Mouse (Mus musculus): Measurements from ENCODE around the gene Grin2b.

Grin2b gene

DNA sequence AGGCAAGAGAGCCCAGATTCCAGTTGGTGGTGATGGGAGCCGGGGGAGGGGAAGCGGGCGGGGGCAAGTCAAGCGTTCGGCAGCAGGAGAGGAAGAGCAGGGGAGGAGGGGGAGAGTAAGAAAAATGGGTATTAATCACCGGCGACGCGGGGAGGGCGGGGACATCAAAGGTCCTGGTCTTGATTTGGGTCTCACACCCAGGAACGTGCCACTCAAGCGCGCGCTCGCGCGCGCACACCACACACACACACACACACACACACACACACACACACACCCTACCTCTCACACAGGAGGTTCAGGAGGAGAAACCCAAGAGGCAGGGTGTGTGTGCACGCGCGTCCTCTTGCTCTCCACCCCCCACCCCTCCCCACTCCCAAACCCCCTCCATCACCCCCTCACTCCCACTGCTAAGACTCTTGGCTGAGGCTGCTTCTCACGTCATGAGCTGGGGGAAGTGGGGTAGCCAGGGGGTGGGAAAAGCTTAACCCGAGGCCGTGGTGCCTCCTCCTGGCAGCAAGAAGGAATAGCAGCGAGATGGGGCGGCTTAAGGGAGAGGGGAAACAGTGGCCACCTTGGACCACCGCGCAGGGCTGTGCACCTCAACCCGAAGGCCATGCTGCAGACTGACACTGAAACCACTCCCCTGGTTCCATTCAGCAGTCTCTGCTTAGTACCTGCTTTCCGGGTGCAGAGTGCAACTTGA is at the start of gene Grin2b:
Grin2b (minus strand) TSS at position 321 of the 706 bp plus-strand sequence.
- in situ Hi-C loops (cut with MboI; ENCODE audit: unreplicated experiment in 2 of 2) = no loop called here

DNA sequence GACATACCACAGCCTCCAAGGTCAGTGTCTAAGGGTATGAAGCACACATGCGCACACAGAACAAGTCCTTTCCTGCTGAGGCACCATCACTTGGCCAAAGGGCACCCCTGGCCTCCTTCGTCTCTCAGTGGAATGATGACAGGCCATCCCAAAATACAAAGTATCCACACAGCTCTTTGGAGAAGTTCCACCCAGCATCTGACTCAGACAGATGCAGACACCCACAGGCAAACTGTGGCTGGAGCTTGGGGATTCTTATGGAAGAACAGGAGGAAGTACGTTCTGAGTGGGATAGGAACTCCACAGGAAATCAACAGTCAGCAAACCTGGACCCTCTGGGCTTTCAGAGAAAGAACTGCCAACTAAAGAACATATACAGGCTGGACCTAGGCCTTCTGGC is 48.6 kb upstream of the Grin2b start:
- in situ Hi-C loops (cut with MboI; ENCODE audit: unreplicated experiment in 2 of 2) = no loop called here

DNA sequence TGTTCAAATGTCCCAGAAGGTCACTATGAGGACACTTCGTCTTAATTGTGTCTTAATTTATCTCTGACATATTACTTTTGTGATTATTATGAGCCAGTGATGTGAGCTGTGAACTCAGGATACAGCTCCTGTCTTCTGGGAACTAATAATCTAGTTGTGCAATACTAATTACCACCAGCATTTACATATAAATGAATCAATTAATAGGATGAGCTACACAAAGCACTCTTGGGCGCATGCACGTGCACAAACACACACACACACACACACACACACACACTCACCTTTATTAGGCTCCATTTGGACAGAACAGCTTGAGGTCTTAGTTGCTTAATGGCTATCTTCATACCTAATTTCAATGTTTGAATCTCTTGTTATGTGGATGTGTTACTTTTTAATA is 37.1 kb upstream of the Grin2b start:
- in situ Hi-C loops (cut with MboI; ENCODE audit: unreplicated experiment in 2 of 2) = no loop called here

DNA sequence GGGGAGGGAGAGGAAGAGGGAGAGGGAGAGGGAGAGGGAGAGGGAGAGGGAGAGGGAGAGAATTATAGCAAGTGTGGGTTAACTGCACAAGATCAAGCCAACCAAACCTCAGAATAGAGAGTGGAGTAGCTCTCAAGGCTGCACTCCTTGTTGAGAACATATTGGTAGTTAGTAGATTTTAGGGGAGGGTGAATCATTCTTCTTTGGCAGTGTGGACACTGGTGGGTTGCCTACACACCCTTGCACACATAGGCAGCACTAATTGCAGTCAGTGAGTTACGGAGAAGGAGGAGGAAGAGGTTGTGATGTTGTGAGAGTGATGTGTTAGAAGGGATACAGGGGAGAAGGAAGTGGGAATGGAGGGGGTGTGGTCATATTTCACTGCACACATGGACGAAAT is 26.5 kb upstream of the Grin2b start:
- in situ Hi-C loops (cut with MboI; ENCODE audit: unreplicated experiment in 2 of 2) = no loop called here

DNA sequence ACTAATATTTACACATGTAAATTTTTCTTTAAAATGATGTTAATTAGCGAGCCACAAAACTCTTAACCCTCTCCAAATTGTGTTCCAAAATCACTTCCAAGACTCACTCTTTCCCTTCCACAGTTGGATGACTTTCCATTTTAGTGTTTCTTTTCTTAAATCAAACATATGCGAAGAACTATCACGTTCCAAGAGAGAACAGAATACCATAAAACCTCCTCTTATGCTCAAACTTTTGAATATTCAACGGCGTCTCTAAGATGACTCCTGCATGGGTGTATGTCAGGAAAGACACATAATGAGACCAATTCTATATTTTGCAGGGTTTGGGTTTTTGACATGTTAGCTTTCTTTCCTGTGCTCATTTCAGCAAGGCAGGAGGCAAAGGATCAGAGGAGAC is 21.3 kb upstream of the Grin2b start:
- in situ Hi-C loops (cut with MboI; ENCODE audit: unreplicated experiment in 2 of 2) = no loop called here

DNA sequence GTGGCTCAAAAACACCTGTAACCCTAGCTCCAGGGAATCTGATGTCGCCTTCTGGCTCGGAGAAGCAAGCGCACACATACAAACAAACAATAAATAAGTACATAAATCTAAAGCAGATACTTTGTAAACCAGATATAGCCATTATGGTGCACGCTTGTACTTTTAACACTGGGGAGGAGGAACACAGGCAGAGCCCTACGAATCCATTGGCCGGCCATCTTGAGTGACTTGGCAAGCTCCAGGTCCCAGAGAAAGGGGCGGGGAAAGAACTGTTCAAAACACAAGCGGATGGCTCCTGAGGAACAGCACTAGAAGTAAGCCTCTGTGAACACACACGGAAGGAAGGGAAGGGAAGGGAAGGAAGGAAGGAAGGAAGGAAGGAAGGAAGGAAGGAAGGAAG is 4.8 kb upstream of the Grin2b start:
- in situ Hi-C loops (cut with MboI; ENCODE audit: unreplicated experiment in 2 of 2) = no loop called here

DNA sequence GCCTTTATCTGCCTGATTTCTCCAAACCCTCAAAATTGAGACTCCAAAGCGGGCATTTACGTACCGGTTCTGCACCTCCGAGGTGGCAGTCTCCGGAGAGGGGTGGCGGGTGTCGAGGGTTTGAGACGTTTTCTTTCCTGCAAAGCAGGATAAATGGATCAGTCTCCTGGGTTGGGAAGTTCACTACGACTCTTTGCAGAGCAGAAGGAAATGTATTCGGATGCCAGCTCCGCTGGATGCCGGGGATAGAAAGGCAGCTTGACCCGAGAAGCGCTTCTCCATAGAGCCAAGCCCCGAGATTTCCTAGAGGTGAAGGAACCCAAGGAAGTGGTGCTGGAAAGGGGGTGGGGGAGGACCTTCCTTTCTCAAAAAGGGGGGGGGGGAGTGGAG is 515 bp downstream of the Grin2b start:
- in situ Hi-C loops (cut with MboI; ENCODE audit: unreplicated experiment in 2 of 2) = no loop called here

DNA sequence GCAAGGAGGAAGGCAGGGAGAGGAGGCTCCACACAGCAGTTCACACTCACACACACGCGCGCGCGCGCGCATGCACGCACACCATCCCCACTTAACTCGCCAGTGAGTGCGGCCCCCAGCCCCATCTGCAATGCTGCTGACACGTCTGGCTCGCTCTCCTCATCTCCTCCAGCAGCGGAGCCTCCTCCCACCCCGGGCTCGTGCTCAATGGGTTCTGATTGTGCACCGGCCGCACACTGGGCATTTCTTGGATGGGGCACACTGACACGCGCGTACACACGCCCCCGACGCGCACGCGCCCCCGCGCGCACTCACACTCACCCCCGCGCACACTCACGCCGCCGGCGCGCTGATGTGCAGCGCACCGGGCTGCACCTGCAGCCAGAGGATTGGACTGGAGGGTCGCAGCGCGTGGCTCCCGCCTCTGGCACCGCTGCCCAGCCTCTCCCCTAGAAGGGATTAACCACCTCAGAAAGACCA is 1.1 kb downstream of the Grin2b start:
- in situ Hi-C loops (cut with MboI; ENCODE audit: unreplicated experiment in 2 of 2) = no loop called here

DNA sequence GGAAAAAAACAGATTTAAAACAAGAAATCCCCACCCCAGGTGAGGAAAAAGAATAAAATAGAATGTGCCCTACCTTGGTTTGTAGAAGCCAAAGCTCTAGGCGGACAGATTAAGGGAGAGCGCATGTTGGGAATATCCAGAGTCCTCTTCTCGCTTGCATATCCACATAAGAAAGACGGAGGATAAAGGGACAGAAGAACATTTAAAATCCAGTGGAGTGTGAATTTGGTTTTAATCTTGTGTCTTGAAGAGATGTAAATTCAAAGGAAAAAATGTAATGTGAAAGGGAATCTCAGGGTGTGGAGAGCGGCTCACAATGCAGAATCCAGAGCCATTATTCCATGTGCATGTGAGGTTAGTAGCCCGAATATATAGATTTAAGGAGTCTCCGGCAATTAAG is 2.0 kb downstream of the Grin2b start:
- in situ Hi-C loops (cut with MboI; ENCODE audit: unreplicated experiment in 2 of 2) = no loop called here

DNA sequence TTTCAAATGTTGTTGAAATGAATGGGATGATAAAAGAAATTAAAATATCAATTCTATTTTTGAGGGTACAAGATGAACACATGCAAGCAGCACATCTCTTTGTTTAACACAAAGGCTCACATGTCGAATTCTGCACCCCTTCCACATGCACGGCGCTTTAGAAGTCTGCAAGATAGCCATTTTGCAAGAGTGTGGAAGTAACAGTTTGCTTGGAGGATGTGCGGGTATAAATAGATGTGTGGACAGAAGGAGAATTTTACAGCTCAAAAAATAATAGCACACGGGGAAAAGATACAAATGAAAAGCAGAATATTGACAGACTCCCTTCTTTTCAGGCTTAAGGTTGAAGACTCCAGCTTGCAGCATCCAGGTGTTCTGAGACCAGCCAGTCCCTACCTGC is 2.9 kb downstream of the Grin2b start:
- in situ Hi-C loops (cut with MboI; ENCODE audit: unreplicated experiment in 2 of 2) = no loop called here

DNA sequence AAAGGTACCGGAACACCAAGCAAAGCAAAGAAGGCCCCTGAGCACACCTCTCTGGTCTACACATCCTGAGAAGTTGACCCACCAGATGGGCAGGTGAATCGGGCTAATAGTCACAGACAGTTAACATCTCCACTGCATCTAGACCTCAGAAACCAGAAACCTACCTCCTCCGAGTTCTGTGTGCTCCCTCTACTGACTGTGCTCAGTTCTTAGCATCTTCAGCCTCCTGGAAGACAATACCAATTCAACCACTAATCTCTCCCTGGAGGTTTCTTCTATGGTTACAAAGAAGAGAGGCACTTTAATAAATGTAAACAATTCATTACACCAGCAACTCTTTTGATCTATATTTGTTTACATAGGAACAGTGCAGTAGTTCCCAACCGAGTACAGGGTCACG is 6.0 kb downstream of the Grin2b start:
- in situ Hi-C loops (cut with MboI; ENCODE audit: unreplicated experiment in 2 of 2) = no loop called here

DNA sequence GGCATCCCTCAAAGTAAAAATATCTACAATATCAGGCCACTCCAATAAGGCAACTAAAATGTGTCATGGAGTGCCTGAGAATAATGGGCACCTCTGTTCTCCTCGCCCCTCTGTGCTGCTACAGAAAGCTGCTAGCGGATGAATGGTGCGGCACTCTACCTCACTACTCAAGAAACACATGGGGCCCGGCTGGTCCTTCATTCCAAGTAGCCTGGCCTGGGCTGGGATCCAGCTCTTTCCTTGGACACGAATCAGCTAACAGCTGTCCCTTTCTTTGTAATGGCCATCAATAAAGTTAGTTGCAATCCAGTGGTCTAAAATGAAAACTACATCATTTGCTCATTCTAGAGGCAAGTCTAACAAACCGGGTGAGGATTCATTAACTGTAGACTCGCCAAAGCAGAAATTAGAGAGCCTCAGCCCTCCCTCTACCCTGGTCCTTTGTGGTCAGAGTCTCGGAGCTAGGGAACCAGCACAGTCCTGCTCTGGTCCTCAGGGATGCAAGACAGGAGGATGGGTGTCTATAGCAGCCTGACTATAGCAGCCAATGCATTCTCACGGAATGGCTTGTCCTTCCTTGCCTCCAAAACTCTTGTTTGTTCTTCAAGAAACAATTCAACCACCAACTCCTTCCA is 7.8 kb downstream of the Grin2b start:
- in situ Hi-C loops (cut with MboI; ENCODE audit: unreplicated experiment in 2 of 2) = no loop called here

DNA sequence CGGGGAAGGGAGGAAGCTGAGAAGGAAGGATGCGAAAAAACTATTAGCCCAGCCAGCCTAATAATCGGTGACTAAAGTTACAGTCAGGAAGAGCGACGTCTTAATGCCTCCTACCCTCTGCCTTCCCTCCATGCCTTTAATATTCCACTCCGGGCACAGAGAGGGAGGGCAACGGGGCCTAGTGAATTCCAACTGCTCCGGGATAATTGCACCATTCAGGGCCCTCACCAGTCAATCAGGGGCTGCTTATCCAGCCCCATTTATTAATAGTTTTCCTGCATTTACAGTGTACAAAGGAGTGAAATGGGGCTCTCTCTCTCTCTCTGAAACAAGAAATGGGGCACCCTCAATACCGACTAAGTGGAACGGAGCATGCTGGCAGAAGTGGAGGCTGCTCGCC is 11.2 kb downstream of the Grin2b start:
- in situ Hi-C loops (cut with MboI; ENCODE audit: unreplicated experiment in 2 of 2) = no loop called here

DNA sequence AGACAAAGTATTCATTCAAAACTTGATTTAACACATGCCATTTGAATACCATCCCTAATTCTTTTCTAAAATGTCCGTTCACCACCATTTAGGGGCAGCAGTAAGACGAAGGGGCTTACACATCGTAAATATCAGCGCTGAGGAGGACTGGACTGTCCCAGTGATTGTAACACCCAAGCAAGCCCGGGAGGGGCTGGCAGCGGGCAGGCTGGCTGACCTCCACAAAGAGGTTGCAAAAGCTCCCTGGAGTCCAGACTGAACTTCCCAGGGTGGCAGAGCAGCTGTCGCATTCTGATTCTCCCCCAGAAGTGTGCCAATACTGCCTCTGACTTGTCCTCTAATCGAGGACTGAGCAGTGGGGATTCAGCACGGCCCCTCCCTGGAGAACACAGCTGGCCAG is 19.9 kb downstream of the Grin2b start:
- in situ Hi-C loops (cut with MboI; ENCODE audit: unreplicated experiment in 2 of 2) = no loop called here

DNA sequence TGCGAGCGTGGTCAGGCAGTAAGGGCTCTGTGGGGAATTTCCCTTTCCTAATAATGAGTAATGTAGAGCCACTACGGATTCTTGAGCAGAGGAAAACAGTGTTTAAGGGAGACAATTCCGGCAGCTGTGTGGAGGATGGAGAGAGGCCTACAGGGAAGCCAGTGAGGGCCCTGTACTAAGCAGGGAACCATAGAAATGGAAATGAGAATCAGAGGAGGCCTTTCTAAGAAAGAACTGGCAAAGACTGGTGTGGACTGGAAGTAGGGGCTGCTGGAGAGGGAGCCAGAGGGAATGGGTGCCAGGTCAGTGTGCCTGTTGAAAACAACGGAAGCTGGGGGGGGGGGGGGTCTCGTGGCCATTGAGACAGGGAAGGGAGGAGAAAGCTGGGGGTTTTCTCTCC is 23.2 kb downstream of the Grin2b start:
- in situ Hi-C loops (cut with MboI; ENCODE audit: unreplicated experiment in 2 of 2) = no loop called here

DNA sequence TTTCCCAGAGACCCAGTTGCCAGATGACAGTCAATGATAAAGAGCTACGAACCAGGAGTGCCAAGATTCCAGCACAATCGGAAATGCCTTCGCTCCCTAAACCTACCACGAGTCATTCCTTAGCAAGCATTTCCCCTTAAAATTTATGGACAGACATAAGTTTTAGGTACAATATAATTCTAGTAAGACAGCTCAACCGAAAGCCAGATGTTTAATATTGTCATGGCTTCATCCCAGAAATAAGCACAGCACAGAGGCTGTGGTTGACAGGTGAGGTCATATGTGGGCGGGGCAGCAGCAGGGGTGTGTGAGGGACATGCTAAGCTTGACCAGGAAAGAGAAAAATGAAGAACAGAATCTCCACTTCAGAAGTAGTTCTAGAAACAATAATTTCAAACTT is 33.3 kb downstream of the Grin2b start:
- in situ Hi-C loops (cut with MboI; ENCODE audit: unreplicated experiment in 2 of 2) = no loop called here

DNA sequence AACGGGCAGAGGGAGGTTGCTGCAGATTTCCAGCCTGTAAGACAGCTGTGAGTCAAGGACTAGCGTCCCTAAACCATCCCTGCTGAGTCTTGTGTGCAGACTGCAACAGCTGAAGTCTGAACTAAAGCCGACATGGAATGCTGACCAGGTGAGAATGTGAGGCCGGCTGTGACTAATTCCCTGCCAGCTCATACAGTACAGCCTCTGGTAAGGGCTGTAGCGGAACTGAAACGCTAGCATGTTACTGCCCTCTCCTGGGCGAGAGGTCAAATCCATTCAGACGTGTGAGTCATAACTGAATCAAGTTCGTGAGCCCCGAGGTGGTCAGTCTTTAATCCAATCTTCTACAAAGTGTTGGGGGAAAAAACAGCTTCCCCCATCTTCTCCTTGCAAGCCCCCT is 42.9 kb downstream of the Grin2b start:
- in situ Hi-C loops (cut with MboI; ENCODE audit: unreplicated experiment in 2 of 2) = no loop called here

DNA sequence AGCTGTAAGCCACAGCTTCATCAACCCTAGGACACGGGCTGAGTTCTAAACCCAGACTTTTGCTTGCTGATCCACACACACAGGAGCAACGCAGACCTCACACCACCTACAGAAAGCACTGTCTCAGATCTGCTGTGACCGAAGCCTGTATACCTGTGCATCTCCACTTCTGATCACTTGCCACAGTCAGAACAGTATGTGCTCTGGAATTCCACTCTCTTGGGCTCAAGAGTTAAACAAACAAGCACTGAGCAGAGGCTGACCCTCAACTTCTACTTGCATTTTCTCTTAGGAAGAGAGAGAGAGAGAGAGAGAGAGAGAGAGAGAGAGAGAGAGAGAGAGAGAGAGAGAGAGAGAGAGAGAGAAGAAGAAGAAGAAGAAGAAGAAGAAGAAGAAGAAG is 50.7 kb downstream of the Grin2b start:
- in situ Hi-C loops (cut with MboI; ENCODE audit: unreplicated experiment in 2 of 2) = no loop called here

DNA sequence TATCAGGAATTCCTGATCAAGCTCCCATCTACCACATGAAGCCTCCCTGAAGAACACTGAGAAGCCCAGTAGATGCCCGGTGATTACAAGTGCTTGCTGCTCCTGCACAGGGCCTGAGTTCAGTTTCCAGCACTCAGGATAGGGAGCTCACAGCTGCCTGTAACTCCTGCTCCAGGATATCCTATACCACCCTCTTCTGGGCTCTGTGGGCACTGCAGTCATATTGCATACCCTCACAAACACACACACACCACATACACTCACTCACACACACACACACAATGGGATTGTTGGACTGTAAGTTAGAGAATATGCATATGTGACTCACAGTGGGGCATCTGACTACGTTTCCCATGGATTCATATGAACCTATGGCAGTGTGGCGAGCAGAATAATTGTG is 55.9 kb downstream of the Grin2b start:
- in situ Hi-C loops (cut with MboI; ENCODE audit: unreplicated experiment in 2 of 2) = no loop called here

DNA sequence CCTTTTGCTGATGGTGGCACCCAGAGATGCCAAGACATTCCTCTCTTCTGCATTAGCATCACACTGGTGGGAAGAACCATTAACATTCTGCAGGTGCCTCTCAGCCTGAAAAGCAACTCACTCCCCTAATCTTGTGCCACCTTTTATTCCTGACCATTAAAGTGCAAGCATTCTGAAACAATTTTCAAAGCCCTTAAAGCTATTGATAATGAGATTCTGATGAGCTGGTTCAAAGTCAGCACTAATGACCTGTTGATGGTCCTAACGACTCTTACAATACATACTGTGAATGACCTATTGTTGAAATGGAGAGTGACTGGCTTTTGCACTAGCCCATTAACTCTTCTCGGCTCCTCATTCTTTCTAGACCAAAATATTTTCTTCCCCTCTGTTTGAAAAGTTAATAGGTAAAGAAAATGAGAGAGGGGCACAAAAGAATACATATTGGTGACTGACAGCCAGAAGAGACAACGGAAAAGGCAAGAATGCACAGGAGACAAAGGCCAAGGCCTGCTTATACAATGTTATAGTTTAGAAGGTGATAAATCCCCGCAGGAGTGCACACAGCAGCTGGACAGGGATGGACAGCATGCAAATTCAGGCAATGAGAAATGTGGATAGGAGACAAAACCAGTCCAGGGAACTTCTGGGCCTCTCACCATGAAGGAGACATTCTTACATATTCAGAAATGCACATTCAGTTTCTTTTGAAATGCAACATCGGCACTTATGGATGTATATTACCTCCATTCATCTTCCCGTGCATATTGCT is 59.5 kb downstream of the Grin2b start:
- in situ Hi-C loops (cut with MboI; ENCODE audit: unreplicated experiment in 2 of 2) = no loop called here

DNA sequence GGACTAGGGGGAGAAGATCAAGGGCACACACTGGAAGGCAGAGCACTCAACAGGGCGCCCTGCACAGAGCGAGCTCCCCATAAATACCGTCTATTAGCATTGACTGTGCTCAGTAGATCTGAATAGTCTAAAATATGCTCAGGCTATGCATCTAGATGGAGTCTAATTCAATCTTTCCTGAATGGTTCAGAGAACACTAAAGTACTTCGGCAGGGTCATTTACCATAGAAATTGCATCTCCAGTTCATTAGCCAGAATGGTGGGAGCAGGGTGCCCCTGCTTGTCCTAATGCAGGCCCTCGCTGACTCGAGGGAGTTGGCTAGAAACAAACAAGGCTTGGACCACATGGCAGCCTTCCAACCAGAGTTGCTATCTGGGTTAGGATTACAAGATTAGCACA is 64.1 kb downstream of the Grin2b start:
- in situ Hi-C loops (cut with MboI; ENCODE audit: unreplicated experiment in 2 of 2) = no loop called here

DNA sequence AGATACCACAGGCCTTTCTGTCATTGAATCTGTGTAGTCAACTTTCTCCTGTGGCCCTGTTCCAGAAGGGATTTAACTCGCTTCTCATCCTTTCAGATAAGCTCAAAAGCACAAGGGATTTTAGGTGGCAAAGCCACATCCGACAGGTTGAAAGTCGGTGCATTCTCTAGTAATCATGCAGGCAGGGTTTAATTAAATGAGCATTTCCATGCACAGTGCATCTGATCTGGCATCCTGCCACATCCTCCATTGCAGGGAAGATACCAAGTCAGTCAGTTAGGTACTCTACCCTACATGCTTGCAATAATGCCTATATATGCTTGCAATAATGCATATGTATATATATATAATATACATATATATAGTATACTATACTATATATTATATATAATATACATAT is 64.8 kb downstream of the Grin2b start:
- in situ Hi-C loops (cut with MboI; ENCODE audit: unreplicated experiment in 2 of 2) = no loop called here
